Mouse (Mus musculus) C2C12 (cell line): Measurements from ENCODE around the gene Hpca.

ENCODE experiments used
- CTCF ChIP-seq: IDR thresholded peaks from one replicate; pipeline ENCODE4 v1.5.1; 2011; ENCODE audit not compliant: control insufficient read depth, insufficient read depth, insufficient read length
- FOSL1 ChIP-seq: IDR thresholded peaks from one replicate; pipeline ENCODE4 v1.8.0; 2011; ENCODE audit warnings: mild to moderate bottlenecking, low read length; ENCODE audit not compliant: poor library complexity, insufficient read depth, severe bottlenecking

GRCm38 (mm10) chr4:129107348-129107899, 14.4 kb downstream of the Hpca start:
- TF ChIP-seq CTCF, result no peak
- TF ChIP-seq FOSL1, result no peak
